Mouse (Mus musculus): ENCODE results near the gene Tbx4.

Tbx4 gene

DNA sequence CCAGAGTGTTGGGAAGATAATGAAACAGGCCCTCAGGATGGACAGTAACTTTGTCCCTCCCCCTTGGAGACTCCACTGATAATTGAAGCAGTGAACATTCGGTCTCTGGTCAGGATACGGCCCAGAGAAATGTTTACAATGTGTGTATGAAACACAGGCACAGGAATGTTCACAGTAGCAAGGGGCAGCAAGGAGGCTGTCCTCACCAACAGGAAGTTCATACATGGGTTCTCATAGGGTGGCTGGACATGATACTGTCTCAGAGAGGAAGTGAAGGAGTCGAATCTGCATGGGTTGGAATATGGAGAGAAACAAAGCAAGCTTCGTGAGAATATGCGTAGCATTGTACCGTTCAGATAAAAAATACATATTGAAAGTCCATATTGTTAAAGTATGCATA lies 74.1 kb downstream of the Tbx4 start:
- TF ChIP-seq GATA4 (IDR thresholded peaks at IDR 0.05; ENCODE audit: insufficient replicate concordance, low read length), result no peak

DNA sequence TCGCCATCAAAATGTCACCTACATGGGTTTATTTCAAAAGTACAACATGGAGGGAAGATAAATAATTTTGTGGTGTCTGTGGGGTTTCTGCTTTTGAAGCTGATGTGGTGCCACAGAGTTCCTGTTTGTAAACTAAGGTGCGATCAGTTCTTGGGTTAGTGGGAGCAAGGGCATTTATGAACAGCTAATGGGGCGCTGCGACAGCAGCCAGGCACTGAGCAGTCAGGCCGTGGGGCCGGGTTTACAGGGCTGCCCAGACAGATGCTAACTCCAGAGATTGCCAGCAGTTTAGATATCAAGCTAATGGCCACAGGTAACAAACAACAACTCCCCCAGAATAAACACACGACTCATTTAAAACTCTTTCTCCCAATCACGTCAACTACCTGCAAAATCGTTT lies 75.3 kb downstream of the Tbx4 start:
- TF ChIP-seq GATA4 (IDR thresholded peaks at IDR 0.05; ENCODE audit: insufficient replicate concordance, low read length), result no peak
